Mouse (Mus musculus): ENCODE results near the gene Vps25. TPM values are rescaled to one million over a fixed set of nuclear protein-coding genes. Genes with fewer than 3 reads are reported as not detected.

Gene Vps25
- polyA plus RNA-seq, 1 experiment, result 141 TPM

Other genes starting within 250 kb of the Vps25 start
- 26.1 and 26.7 TPM in 2 replicates for gene Atp6v0a1, start 244.3 kb upstream of the Vps25 start, polyA plus RNA-seq (2012; ENCODE audit: insufficient read depth, insufficient read length, missing spikeins)
- 4.4 and 7.1 TPM in 2 replicates for gene Naglu, start 183.7 kb upstream of the Vps25 start, polyA plus RNA-seq (2012; ENCODE audit: insufficient read depth, insufficient read length, missing spikeins)
- gene Hsd17b1, start 175.3 kb upstream of the Vps25 start, polyA plus RNA-seq (2012; ENCODE audit: insufficient read depth, insufficient read length, missing spikeins), result not detected in 2 replicates
- 98.3 and 102 TPM in 2 replicates for gene Coasy, start 171.1 kb upstream of the Vps25 start, polyA plus RNA-seq (2012; ENCODE audit: insufficient read depth, insufficient read length, missing spikeins)
- gene Mlx, start 166.4 kb upstream of the Vps25 start, polyA plus RNA-seq (2012; ENCODE audit: insufficient read depth, insufficient read length, missing spikeins), result 55.0 and 67.5 TPM in 2 replicates
- 1.7 and 3.6 TPM in 2 replicates for gene Psmc3ip, start 158.3 kb upstream of the Vps25 start, polyA plus RNA-seq (2012; ENCODE audit: insufficient read depth, insufficient read length, missing spikeins)
- gene Retreg3, start 133.8 kb upstream of the Vps25 start, polyA plus RNA-seq (2012; ENCODE audit: insufficient read depth, insufficient read length, missing spikeins), result 43.7 and 49.6 TPM in 2 replicates
- 46.6 and 49.2 TPM in 2 replicates for gene Tubg1, start 133.8 kb upstream of the Vps25 start, polyA plus RNA-seq (2012; ENCODE audit: insufficient read depth, insufficient read length, missing spikeins)
- gene Tubg2, start 97.8 kb upstream of the Vps25 start, polyA plus RNA-seq (2012; ENCODE audit: insufficient read depth, insufficient read length, missing spikeins), result 1.1 and 1.9 TPM in 2 replicates
- 7.2 and 11.2 TPM in 2 replicates for gene Cntnap1, start 83.2 kb upstream of the Vps25 start, polyA plus RNA-seq (2012; ENCODE audit: insufficient read depth, insufficient read length, missing spikeins)
- gene Plekhh3, start 82.4 kb upstream of the Vps25 start, polyA plus RNA-seq (2012; ENCODE audit: insufficient read depth, insufficient read length, missing spikeins), result 21.8 and 33.6 TPM in 2 replicates
- gene Ccr10, start 78.3 kb upstream of the Vps25 start, polyA plus RNA-seq (2012; ENCODE audit: insufficient read depth, insufficient read length, missing spikeins), result 1.2 TPM in 1 of 2 replicates, not detected in the other
- gene Ezh1, start 27.2 kb upstream of the Vps25 start, polyA plus RNA-seq (2012; ENCODE audit: insufficient read depth, insufficient read length, missing spikeins), result 13.3 and 20.7 TPM in 2 replicates
- gene Ramp2, start 7.7 kb upstream of the Vps25 start, polyA plus RNA-seq (2012; ENCODE audit: insufficient read depth, insufficient read length, missing spikeins), result 20.0 and 27.6 TPM in 2 replicates
- not detected in 2 replicates for gene Wnk4, start 6.9 kb downstream of the Vps25 start, polyA plus RNA-seq (2012; ENCODE audit: insufficient read depth, insufficient read length, missing spikeins)
- 0.75 and 0.79 TPM in 2 replicates for gene Cntd1, start 25.3 kb downstream of the Vps25 start, polyA plus RNA-seq (2012; ENCODE audit: insufficient read depth, insufficient read length, missing spikeins)
- gene Coa3, start 25.4 kb downstream of the Vps25 start, polyA plus RNA-seq (2012; ENCODE audit: insufficient read depth, insufficient read length, missing spikeins), result 134 and 144 TPM in 2 replicates
- 38.3 and 48.7 TPM in 2 replicates for gene Becn1, start 48.6 kb downstream of the Vps25 start, polyA plus RNA-seq (2012; ENCODE audit: insufficient read depth, insufficient read length, missing spikeins)
- 58.0 and 79.6 TPM in 2 replicates for gene Psme3, start 62.5 kb downstream of the Vps25 start, polyA plus RNA-seq (2012; ENCODE audit: insufficient read depth, insufficient read length, missing spikeins)
- gene Aoc2, start 71.4 kb downstream of the Vps25 start, polyA plus RNA-seq (2012; ENCODE audit: insufficient read depth, insufficient read length, missing spikeins), result 0.55 TPM in 1 of 2 replicates, not detected in the other
- 156 and 209 TPM in 2 replicates for gene Aoc3, start 76.9 kb downstream of the Vps25 start, polyA plus RNA-seq (2012; ENCODE audit: insufficient read depth, insufficient read length, missing spikeins)
- not detected in 2 replicates for gene G6pc, start 113.9 kb downstream of the Vps25 start, polyA plus RNA-seq (2012; ENCODE audit: insufficient read depth, insufficient read length, missing spikeins)
- gene Aarsd1, start 163.9 kb downstream of the Vps25 start, polyA plus RNA-seq (2012; ENCODE audit: insufficient read depth, insufficient read length, missing spikeins), result 20.2 and 30.5 TPM in 2 replicates
- 7.1 and 9.8 TPM in 2 replicates for gene Gm27029, start 171.1 kb downstream of the Vps25 start, polyA plus RNA-seq (2012; ENCODE audit: insufficient read depth, insufficient read length, missing spikeins)
- gene Rundc1, start 171.4 kb downstream of the Vps25 start, polyA plus RNA-seq (2012; ENCODE audit: insufficient read depth, insufficient read length, missing spikeins), result 5.6 and 5.8 TPM in 2 replicates
- gene Ptges3l, start 171.6 kb downstream of the Vps25 start, polyA plus RNA-seq (2012; ENCODE audit: insufficient read depth, insufficient read length, missing spikeins), result 3.8 and 4.2 TPM in 2 replicates
- gene Rpl27, start 188.6 kb downstream of the Vps25 start, polyA plus RNA-seq (2012; ENCODE audit: insufficient read depth, insufficient read length, missing spikeins), result 376 and 386 TPM in 2 replicates
- 14.8 and 19.7 TPM in 2 replicates for gene Ifi35, start 194.7 kb downstream of the Vps25 start, polyA plus RNA-seq (2012; ENCODE audit: insufficient read depth, insufficient read length, missing spikeins)
- 3.7 and 3.8 TPM in 2 replicates for gene Rnd2, start 211.3 kb downstream of the Vps25 start, polyA plus RNA-seq (2012; ENCODE audit: insufficient read depth, insufficient read length, missing spikeins)
- gene Vat1, start 212.5 kb downstream of the Vps25 start, polyA plus RNA-seq (2012; ENCODE audit: insufficient read depth, insufficient read length, missing spikeins), result 16.0 and 22.4 TPM in 2 replicates